Mouse (Mus musculus) heart, postnatal 10 days (tissue): ENCODE data around the gene Csf3r. TPM values are rescaled to one million over a fixed set of nuclear protein-coding genes. Genes with fewer than 3 reads are reported as not detected.

Experiments
- DNase-seq, 2 experiments: peaks; one replicate each; pipeline ENCODE4 v3.0.0; 2021
- intact Hi-C: fragments of 180-260 bp; cut with DNase I; formaldehyde crosslinking; loops from one replicate; pipeline ENCODE4 v1.15.1; 2025
- total RNA-seq, 2 experiments: library from RNA; stranded (reverse); gene quantifications; 2 replicates each; pipeline ENCODE4 v1.2.3; 2021

Gene Csf3r
- total RNA-seq, 2 experiments from 2014 or later, result 0.47 to 0.77 TPM

- intact Hi-C loops, result no loop called here
- peak; percentile 39 to 43 for DNase-seq
Observed at GRCm38 (mm10) chr4:126051617-126052016, 27.3 kb downstream of the Csf3r start.

- intact Hi-C loops, result no loop called here
- no peak for DNase-seq
Observed at GRCm38 (mm10) chr4:126057207-126058133, 33.1 kb downstream of the Csf3r start.

- peak; percentile 93 to 94 for DNase-seq
- intact Hi-C loops, result no loop called here
Observed at GRCm38 (mm10) chr4:126058134-126058996, 34.0 kb downstream of the Csf3r start, which contains the start of gene Oscp1. TSS of gene Oscp1 (plus strand) at chr4:126058565.

GRCm38 (mm10) chr4:126058997-126059362 is 34.6 kb downstream of the Csf3r start:
- intact Hi-C loops, result no loop called here
- DNase-seq, result no peak

GRCm38 (mm10) chr4:126062856-126063255 is 38.5 kb downstream of the Csf3r start:
- DNase-seq, result peak in 1 of 2 experiments; percentile 20
- intact Hi-C loops, result no loop called here

GRCm38 (mm10) chr4:126065241-126065640 is 40.9 kb downstream of the Csf3r start:
- intact Hi-C loops, result no loop called here
- no peak for DNase-seq

GRCm38 (mm10) chr4:126067401-126068077 is 43.2 kb downstream of the Csf3r start:
- peak in 1 of 2 experiments; percentile 29 for DNase-seq
- intact Hi-C loops, result no loop called here

GRCm38 (mm10) chr4:126068842-126069241 is 44.5 kb downstream of the Csf3r start:
- intact Hi-C loops, result no loop called here

GRCm38 (mm10) chr4:126077833-126078232 is 53.5 kb downstream of the Csf3r start:
- DNase-seq, result no peak
- intact Hi-C loops, result no loop called here

More at GRCm38 (mm10) chr4:126068842-126069241, 44.5 kb downstream of the Csf3r start:
- DNase-seq, result no peak

- DNase-seq, result peak in 1 of 2 experiments; percentile 26
- intact Hi-C loops, result no loop called here
Observed at GRCm38 (mm10) chr4:126079266-126079665, 54.9 kb downstream of the Csf3r start.

- no peak for DNase-seq
- intact Hi-C loops, result no loop called here
Observed at GRCm38 (mm10) chr4:126081601-126082000, 57.3 kb downstream of the Csf3r start.

GRCm38 (mm10) chr4:126083021-126083420 is 58.7 kb downstream of the Csf3r start:
- no peak for DNase-seq
- intact Hi-C loops, result no loop called here

- DNase-seq, result no peak
- intact Hi-C loops, result no loop called here
Observed at GRCm38 (mm10) chr4:126084382-126084781, 60.0 kb downstream of the Csf3r start.

GRCm38 (mm10) chr4:126085996-126086576 is 61.7 kb downstream of the Csf3r start:
- intact Hi-C loops, result loop anchor here (1.0 to 5.0 kb wide), 2 partner anchors 28 to 176 kb away; partner anchors contain the start of gene Trappc3
- DNase-seq, result peak; percentile 87 to 90

- intact Hi-C loops, result no loop called here
- no peak for DNase-seq
Observed at GRCm38 (mm10) chr4:126090101-126090847, 65.9 kb downstream of the Csf3r start.

GRCm38 (mm10) chr4:126090848-126091124 is 66.4 kb downstream of the Csf3r start:
- intact Hi-C loops, result no loop called here
- no peak for DNase-seq

GRCm38 (mm10) chr4:126091873-126092272 is 67.5 kb downstream of the Csf3r start:
- DNase-seq, result no peak
- intact Hi-C loops, result no loop called here
